Mouse (Mus musculus) limb, embryonic 15.5 days (tissue): ENCODE measurements around the gene Mbtps1. TPM values are rescaled to one million over a fixed set of nuclear protein-coding genes. Genes with fewer than 3 reads are reported as not detected.

Experiments
- ATAC-seq: fragments of 200-750 bp; cut with Nextera tagmentation; 2 replicates; pipeline ENCODE4 v1.8.0; 2017; ENCODE audit warnings: low read depth, moderate TSS enrichment; ENCODE audit not compliant: insufficient number of reproducible peaks, low FRiP score, low TSS enrichment
- H3K27ac ChIP-seq: fragments of 300-500 bp; sonication (generic); 2 replicates; pipeline ENCODE4 v1.5.1; 2015; ENCODE audit warnings: moderate library complexity, mild to moderate bottlenecking, inconsistent platforms
- H3K27me3 ChIP-seq: fragments of 300-500 bp; sonication (generic); 2 replicates; pipeline ENCODE4 v1.6.1; 2015; ENCODE audit warnings: inconsistent platforms
- H3K36me3 ChIP-seq: fragments of 300-500 bp; sonication (generic); 2 replicates; pipeline ENCODE4 v1.6.1; 2015; ENCODE audit warnings: inconsistent platforms
- H3K4me1 ChIP-seq: fragments of 300-500 bp; sonication (generic); 2 replicates; pipeline ENCODE4 v1.6.1; 2015; ENCODE audit warnings: inconsistent platforms
- H3K4me2 ChIP-seq: fragments of 300-500 bp; sonication (generic); 2 replicates; pipeline ENCODE4 v1.6.1; 2015; ENCODE audit warnings: mild to moderate bottlenecking, inconsistent platforms
- H3K4me3 ChIP-seq: fragments of 300-500 bp; sonication (generic); 2 replicates; pipeline ENCODE4 v1.5.1; 2015; ENCODE audit warnings: mild to moderate bottlenecking, inconsistent platforms
- H3K9ac ChIP-seq: fragments of 300-500 bp; sonication (generic); 2 replicates; pipeline ENCODE4 v1.6.1; 2015; ENCODE audit warnings: inconsistent platforms
- H3K9me3 ChIP-seq: fragments of 300-500 bp; sonication (generic); 2 replicates; pipeline ENCODE4 v1.6.1; 2016; ENCODE audit warnings: inconsistent platforms
- WGBS: fragments of 180-500 bp; shearing (Covaris S2); methylation state at CpG from one replicate; pipeline ENCODE4 v1.1.7; 2015; 5-methylcytosine and 5-hydroxymethylcytosine counted together
- polyA plus RNA-seq: library from polyadenylated mRNA; unstranded; fragments of >200 nt; fragmentation: Nextera tagmentation; extraction: Ambion mirVana; gene quantifications from 2 replicates; pipeline ENCODE4 v1.2.1, GENCODE M21; 2015

Mbtps1 gene
- polyA plus RNA-seq, result 122 and 126 TPM in 2 replicates

GRCm38 (mm10) chr8:119558603-119559401 lies at the start of gene Mbtps1:
Gene Mbtps1 (minus strand): TSS chr8:119558735.
- Histone ChIP-seq H3K9ac (peak within 1 kb of the TSS; percentile 77), H3K9me3 (no peaks in the 10 kb centered on the region), H3K27me3 (no peaks in the 10 kb centered on the region), H3K4me3 (peak within 1 kb of the TSS; percentile 81), H3K27ac (peak within 1 kb of the TSS; percentile 95), H3K4me1 (peaks cover 43% of the 10 kb centered on the region), H3K4me2 (peak within 1 kb of the TSS; percentile 69), H3K36me3 (peaks cover 22% of the 10 kb centered on the region)
- 6% methylated on average over 53 of the region's 63 CpGs for WGBS
- ATAC-seq, result peak; percentile 97

GRCm38 (mm10) chr8:119606224-119606623 lies 47.7 kb upstream of the Mbtps1 start:
- no peaks in the 10 kb centered on the region for H3K27me3 ChIP-seq
- H3K4me2 ChIP-seq, result no peak overlapping the region
- peaks cover 15% of the 10 kb centered on the region for H3K36me3 ChIP-seq
- no peak for ATAC-seq
- peaks cover 14% of the 10 kb centered on the region for H3K4me1 ChIP-seq
- WGBS, result 87% methylated on average over 2 of the region's 2 CpGs
- H3K27ac ChIP-seq, result no peak overlapping the region
- no peak overlapping the region for H3K4me3 ChIP-seq
- no peaks in the 10 kb centered on the region for H3K9me3 ChIP-seq
- H3K9ac ChIP-seq, result no peak overlapping the region

- no peaks in the 10 kb centered on the region for H3K9me3 ChIP-seq
- peak; percentile 61; the same call in 1 of the 2 replicates for ATAC-seq
These were observed 46.5 kb upstream of the Mbtps1 start, which contains the start of gene Taf1c for GRCm38 (mm10) chr8:119604996-119605395. Gene Taf1c (minus strand): TSS chr8:119605222.

GRCm38 (mm10) chr8:119604398-119604803 lies 45.9 kb upstream of the Mbtps1 start:
- H3K4me2 ChIP-seq, result peak overlapping the region; percentile 80
- H3K27ac ChIP-seq, result peak overlapping the region; percentile 71; the same call in 1 of the 2 replicates
- no peak for ATAC-seq
- H3K4me3 ChIP-seq, result peak overlapping the region; percentile 77
- 35% methylated on average over 12 of the region's 12 CpGs for WGBS
- no peaks in the 10 kb centered on the region for H3K27me3 ChIP-seq
- H3K36me3 ChIP-seq, result peaks cover 33% of the 10 kb centered on the region
- H3K9ac ChIP-seq, result peak overlapping the region; percentile 79
- H3K4me1 ChIP-seq, result peaks cover 14% of the 10 kb centered on the region
- no peaks in the 10 kb centered on the region for H3K9me3 ChIP-seq

More at GRCm38 (mm10) chr8:119604996-119605395, 46.5 kb upstream of the Mbtps1 start, which contains the start of gene Taf1c:
- H3K27me3 ChIP-seq, result no peaks in the 10 kb centered on the region
- H3K4me1 ChIP-seq, result peaks cover 14% of the 10 kb centered on the region
- 0% methylated on average over 23 of the region's 23 CpGs for WGBS
- H3K4me2 ChIP-seq, result peak within 1 kb of the TSS; percentile 80
- peak within 1 kb of the TSS; percentile 79 for H3K9ac ChIP-seq
- peaks cover 27% of the 10 kb centered on the region for H3K36me3 ChIP-seq
- H3K4me3 ChIP-seq, result peak within 1 kb of the TSS; percentile 77
- H3K27ac ChIP-seq, result peak within 1 kb of the TSS; percentile 71

- H3K9me3 ChIP-seq, result no peaks in the 10 kb centered on the region
- peak overlapping the region; percentile 80; the same call in 1 of the 2 replicates for H3K4me2 ChIP-seq
- no peaks in the 10 kb centered on the region for H3K27me3 ChIP-seq
- H3K27ac ChIP-seq, result no peak overlapping the region
- ATAC-seq, result no peak
- H3K4me1 ChIP-seq, result peaks cover 14% of the 10 kb centered on the region
- peak overlapping the region; percentile 77 for H3K4me3 ChIP-seq
- 80% methylated on average over 4 of the region's 4 CpGs for WGBS
- peaks cover 39% of the 10 kb centered on the region for H3K36me3 ChIP-seq
- 0 out of 2 replicates have a peak overlapping the region, but pooled peaks have one; percentile 79 for H3K9ac ChIP-seq
These were observed 45.2 kb upstream of the Mbtps1 start for GRCm38 (mm10) chr8:119603771-119604170.

GRCm38 (mm10) chr8:119591456-119591855 lies 32.9 kb upstream of the Mbtps1 start:
- Histone ChIP-seq H3K27ac (no peak overlapping the region), H3K36me3 (peaks cover 4% of the 10 kb centered on the region), H3K9me3 (no peaks in the 10 kb centered on the region), H3K4me2 (no peak overlapping the region), H3K27me3 (no peaks in the 10 kb centered on the region), H3K9ac (no peak overlapping the region), H3K4me3 (no peak overlapping the region), H3K4me1 (no peaks in the 10 kb centered on the region)
- ATAC-seq, result no peak
- WGBS, result 93% methylated on average over 7 of the region's 7 CpGs

- WGBS, result 81% methylated on average over 14 of the region's 14 CpGs
- H3K36me3 ChIP-seq, result no peaks in the 10 kb centered on the region
- no peak overlapping the region for H3K4me3 ChIP-seq
- no peaks in the 10 kb centered on the region for H3K9me3 ChIP-seq
- H3K4me1 ChIP-seq, result peaks cover 5% of the 10 kb centered on the region
- no peak overlapping the region for H3K4me2 ChIP-seq
- H3K27ac ChIP-seq, result no peak overlapping the region
- no peak for ATAC-seq
- no peak overlapping the region for H3K9ac ChIP-seq
- no peaks in the 10 kb centered on the region for H3K27me3 ChIP-seq
These were observed 31.8 kb upstream of the Mbtps1 start for GRCm38 (mm10) chr8:119590348-119590747.

GRCm38 (mm10) chr8:119588844-119589243 lies 30.3 kb upstream of the Mbtps1 start:
- H3K4me2 ChIP-seq, result no peak overlapping the region
- ATAC-seq, result no peak
- no peaks in the 10 kb centered on the region for H3K36me3 ChIP-seq
- 20% methylated on average over 10 of the region's 10 CpGs for WGBS
- H3K4me3 ChIP-seq, result no peak overlapping the region
- no peaks in the 10 kb centered on the region for H3K9me3 ChIP-seq
- H3K27me3 ChIP-seq, result no peaks in the 10 kb centered on the region
- H3K4me1 ChIP-seq, result peaks cover 5% of the 10 kb centered on the region
- H3K27ac ChIP-seq, result no peak overlapping the region
- H3K9ac ChIP-seq, result no peak overlapping the region

GRCm38 (mm10) chr8:119588321-119588720 lies 29.8 kb upstream of the Mbtps1 start:
- no peaks in the 10 kb centered on the region for H3K36me3 ChIP-seq
- H3K9ac ChIP-seq, result no peak overlapping the region
- no peak overlapping the region for H3K4me2 ChIP-seq
- no peak overlapping the region for H3K4me3 ChIP-seq
- no peak for ATAC-seq
- H3K4me1 ChIP-seq, result peaks cover 5% of the 10 kb centered on the region
- 61% methylated on average over 4 of the region's 4 CpGs for WGBS
- H3K9me3 ChIP-seq, result no peaks in the 10 kb centered on the region
- no peaks in the 10 kb centered on the region for H3K27me3 ChIP-seq
- H3K27ac ChIP-seq, result no peak overlapping the region

- Histone ChIP-seq H3K4me3 (peak overlapping the region; percentile 36), H3K27me3 (no peaks in the 10 kb centered on the region), H3K4me1 (peaks cover 5% of the 10 kb centered on the region), H3K9me3 (no peaks in the 10 kb centered on the region), H3K9ac (no peak overlapping the region; the same call in 1 of the 2 replicates), H3K4me2 (peak overlapping the region; percentile 55), H3K27ac (no peak overlapping the region), H3K36me3 (no peaks in the 10 kb centered on the region)
- WGBS, result 16% methylated on average over 23 of the region's 24 CpGs
- no peak for ATAC-seq
These were observed 27.4 kb upstream of the Mbtps1 start for GRCm38 (mm10) chr8:119585901-119586300.

GRCm38 (mm10) chr8:119580441-119581161 lies 22.1 kb upstream of the Mbtps1 start:
- ATAC-seq, result no peak
- H3K27ac ChIP-seq, result no peak overlapping the region
- peaks cover 32% of the 10 kb centered on the region for H3K27me3 ChIP-seq
- no peaks in the 10 kb centered on the region for H3K36me3 ChIP-seq
- no peak overlapping the region for H3K9ac ChIP-seq
- no peak overlapping the region for H3K4me3 ChIP-seq
- WGBS, result 83% methylated on average over 5 of the region's 5 CpGs
- no peak overlapping the region for H3K4me2 ChIP-seq
- no peaks in the 10 kb centered on the region for H3K9me3 ChIP-seq
- peaks cover under 1% of the 10 kb centered on the region; the same call in 1 of the 2 replicates for H3K4me1 ChIP-seq

GRCm38 (mm10) chr8:119579096-119579495 lies 20.6 kb upstream of the Mbtps1 start:
- peaks cover 32% of the 10 kb centered on the region for H3K27me3 ChIP-seq
- H3K9ac ChIP-seq, result no peak overlapping the region
- H3K9me3 ChIP-seq, result no peaks in the 10 kb centered on the region
- 38% methylated on average over 13 of the region's 13 CpGs for WGBS
- H3K4me1 ChIP-seq, result peaks cover 11% of the 10 kb centered on the region
- no peak overlapping the region for H3K27ac ChIP-seq
- ATAC-seq, result no peak
- no peak overlapping the region for H3K4me3 ChIP-seq
- H3K36me3 ChIP-seq, result no peaks in the 10 kb centered on the region
- no peak overlapping the region for H3K4me2 ChIP-seq
